ENCODE assay signal across 8 mouse cellular contexts in the genomic region with DNA sequence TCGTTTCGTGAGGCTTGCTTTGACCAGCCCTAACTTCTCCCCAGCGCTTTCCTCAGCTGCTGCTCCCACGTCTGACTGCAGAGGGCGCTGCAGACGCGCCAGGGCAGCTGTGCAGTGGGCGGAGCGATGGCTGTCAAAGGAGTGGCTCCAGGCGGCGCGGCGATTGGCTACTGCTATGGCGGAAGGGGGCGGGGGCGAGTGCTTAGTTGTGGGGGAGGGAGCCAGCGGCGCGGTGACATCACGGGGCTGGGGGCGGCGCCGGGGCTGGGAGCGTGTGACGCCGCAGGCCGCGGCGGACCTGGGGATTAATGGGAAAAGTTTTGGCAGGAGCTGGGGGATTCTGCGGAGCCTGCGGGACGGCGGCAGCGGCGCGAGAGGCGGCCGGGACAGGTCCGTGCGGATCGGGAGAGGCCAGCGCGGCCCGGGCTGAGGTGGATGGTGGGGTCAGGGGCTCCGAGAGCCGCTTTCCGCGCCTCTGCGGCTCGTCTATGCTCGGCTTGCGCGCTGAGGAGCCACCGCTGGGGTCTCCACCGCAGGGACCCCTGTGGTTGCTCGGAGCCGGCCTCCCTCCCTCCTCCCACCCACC. TPM values are rescaled to one million over a fixed set of nuclear protein-coding genes. Genes with fewer than 3 reads are reported as not detected.
DNase-seq lines count a peak whose midpoint lies in the region; ATAC-seq and TF ChIP-seq lines count a peak whose summit lies in the region.

A gene (plus strand): TSS at position 226 of the 586 bp plus-strand sequence.

- no peaks in the 10 kb centered on the region for H3K9me3 ChIP-seq in CH12.LX (replicated peaks; ENCODE audit: low read length)
- H3K9me3 ChIP-seq in forebrain, embryonic 12.5 days = no peaks in the 10 kb centered on the region
- no peaks in the 10 kb centered on the region for H3K9me3 ChIP-seq in heart, postnatal 0 days (replicated peaks; ENCODE audit: control insufficient read depth, low read length)
- no peaks in the 10 kb centered on the region for H3K9me3 ChIP-seq in liver, embryonic 16.5 days (replicated peaks; ENCODE audit: control insufficient read depth, low read length)
- H3K9me3 ChIP-seq in neural tube, embryonic 13.5 days = no peaks in the 10 kb centered on the region

- H3K4me3 ChIP-seq in CH12.LX (replicated peaks in 1 of 3; ENCODE audit: low read depth in 2 of 3, low read length in 2 of 3, poor library complexity in 1 of 3) = peak within 1 kb of the TSS; percentile 80 to 92 (median 88)
- H3K4me3 ChIP-seq in forebrain, embryonic 12.5 days (replicated peaks) = peak within 1 kb of the TSS; percentile 78
- H3K4me3 ChIP-seq in heart, postnatal 0 days (ENCODE audit: low read depth, low read length) = peak within 1 kb of the TSS; percentile 91
- H3K4me3 ChIP-seq in liver, embryonic 16.5 days (ENCODE audit: low read depth, low read length) = peak within 1 kb of the TSS; percentile 86
- peak within 1 kb of the TSS; percentile 73 for H3K4me3 ChIP-seq in neural tube, embryonic 13.5 days
- peak within 1 kb of the TSS; percentile 94 for H3K4me3 ChIP-seq in testis, adult 2 months (ENCODE audit: control insufficient read depth, low read depth, low read length)

- H3K79me2 ChIP-seq in CH12.LX (replicated peaks; ENCODE audit: control insufficient read depth, extremely low read depth, insufficient read depth, poor library complexity, severe bottlenecking) = peaks cover 14% of the 10 kb centered on the region; the same call in 1 of the 2 replicates

- dilution Hi-C loops in CH12.LX (cut with MboI; ENCODE audit: extremely low pct_ligation_motif_present, extremely low pct_unique_long_range_greater_than_20kb, low sequenced_read_pairs) = no loop called here

- peaks cover 5 to 40% of the 10 kb centered on the region in 2 experiments for H3K4me1 ChIP-seq in CH12.LX (ENCODE audit: control insufficient read depth in 1 of 2, insufficient read depth in 2 of 2)
- H3K4me1 ChIP-seq in forebrain, embryonic 12.5 days = peaks cover 14% of the 10 kb centered on the region
- H3K4me1 ChIP-seq in heart, postnatal 0 days (ENCODE audit: control insufficient read depth, insufficient read depth) = no peaks in the 10 kb centered on the region; the same call in 1 of the 2 replicates
- peaks cover 34% of the 10 kb centered on the region for H3K4me1 ChIP-seq in liver, embryonic 16.5 days (ENCODE audit: control insufficient read depth, low read depth, low read length)
- peaks cover 39% of the 10 kb centered on the region for H3K4me1 ChIP-seq in neural tube, embryonic 13.5 days (replicated peaks)
- peaks cover 7% of the 10 kb centered on the region for H3K4me1 ChIP-seq in testis, adult 2 months (ENCODE audit: control insufficient read depth, insufficient read depth, low read length)

- TF ChIP-seq CTCF in CH12.LX (conservative IDR thresholded peaks at IDR 0.05 in 1 of 2, IDR thresholded peaks at IDR 0.05 in 1 of 2; ENCODE audit: low read depth in 2 of 2, low read length in 2 of 2) = peak; percentile 34 to 97; a peak in 2 of 4 replicates
- TF ChIP-seq CTCF in heart, postnatal 0 days (IDR thresholded peaks at IDR 0.05; ENCODE audit: low read depth) = peak; percentile 100
- TF ChIP-seq CTCF in testis, adult 2 months (IDR thresholded peaks at IDR 0.05; ENCODE audit: control insufficient read depth, insufficient read depth, insufficient replicate concordance, low read depth, low read length) = peak; percentile 99

- peak; percentile 85 for TF ChIP-seq RAD21 in CH12.LX (IDR thresholded peaks at IDR 0.05; ENCODE audit: low read depth, low read length)

- H3K9ac ChIP-seq in CH12.LX (ENCODE audit: insufficient read depth, low read depth) = peak within 1 kb of the TSS; percentile 87
- peak within 1 kb of the TSS; percentile 85 for H3K9ac ChIP-seq in forebrain, embryonic 12.5 days
- H3K9ac ChIP-seq in heart, postnatal 0 days (replicated peaks; ENCODE audit: low read depth, low read length) = peak within 1 kb of the TSS; percentile 95
- peak within 1 kb of the TSS; percentile 93 for H3K9ac ChIP-seq in liver, embryonic 16.5 days (ENCODE audit: low read depth, low read length)
- H3K9ac ChIP-seq in neural tube, embryonic 13.5 days = peak within 1 kb of the TSS; percentile 80

- peak; percentile 96 for DNase-seq in CH12.LX (ENCODE audit: extremely low read depth)
- peak; percentile 94 for DNase-seq in c-Kit-positive CD71-positive TER-119-negative erythroid progenitor cells, embryonic 14.5 days (ENCODE audit: low read depth)
- peak; percentile 99 for DNase-seq in heart, postnatal 0 days (ENCODE audit: low spot score)
- DNase-seq in kidney, postnatal 4 days = peak; percentile 100

- no peak; the same call in 1 of the 2 replicates for TF ChIP-seq EP300 in CH12.LX (IDR thresholded peaks at IDR 0.05; ENCODE audit: low read length)
- no peak for TF ChIP-seq EP300 in heart, postnatal 0 days (IDR thresholded peaks at IDR 0.05; ENCODE audit: low read depth)

- in situ Hi-C loops in CH12.LX (cut with MboI; ENCODE audit: low pct_ligation_motif_present, low pct_unique_long_range_greater_than_20kb, low sequenced_read_pairs) = loop anchor here (5.0 kb wide), 1 partner anchor 75 kb away; no protein-coding TSS in a partner anchor

- H3K4me2 ChIP-seq in CH12.LX (ENCODE audit: insufficient read depth, low read depth, poor library complexity, severe bottlenecking) = peak within 1 kb of the TSS; percentile 94
- peak within 1 kb of the TSS; percentile 91 for H3K4me2 ChIP-seq in forebrain, embryonic 12.5 days
- peak within 1 kb of the TSS; percentile 88 for H3K4me2 ChIP-seq in heart, postnatal 0 days (ENCODE audit: low read depth, low read length)
- H3K4me2 ChIP-seq in liver, embryonic 16.5 days (ENCODE audit: low read depth, low read length) = peak within 1 kb of the TSS; percentile 92
- peak within 1 kb of the TSS; percentile 81 for H3K4me2 ChIP-seq in neural tube, embryonic 13.5 days

- TF ChIP-seq POLR2A in CH12.LX (IDR thresholded peaks at IDR 0.05; ENCODE audit: low read depth, low read length) = peak; percentile 74
- TF ChIP-seq POLR2A in testis, adult 2 months (IDR thresholded peaks at IDR 0.05; ENCODE audit: control insufficient read depth, low read depth, low read length) = no peak

- H3K36me3 ChIP-seq in CH12.LX (replicated peaks in 1 of 2; ENCODE audit: control insufficient read depth in 1 of 2, insufficient read depth in 1 of 2, low read length in 1 of 2) = peaks cover 24 to 61% of the 10 kb centered on the region in 2 experiments
- H3K36me3 ChIP-seq in forebrain, embryonic 12.5 days (replicated peaks) = no peaks in the 10 kb centered on the region; the same call in 1 of the 2 replicates
- H3K36me3 ChIP-seq in heart, postnatal 0 days (replicated peaks; ENCODE audit: control insufficient read depth, insufficient read depth, low read length) = 0 out of 2 replicates have a peak, but pooled peaks cover 8% of the 10 kb centered on the region
- no peaks in the 10 kb centered on the region for H3K36me3 ChIP-seq in liver, embryonic 16.5 days (ENCODE audit: control insufficient read depth, insufficient read depth)
- no peaks in the 10 kb centered on the region for H3K36me3 ChIP-seq in neural tube, embryonic 13.5 days
- no peaks in the 10 kb centered on the region for H3K36me3 ChIP-seq in testis, adult 2 months (ENCODE audit: control insufficient read depth, insufficient read depth, low read length)

- no peak within 1 kb of the TSS for H3K27ac ChIP-seq in CH12.LX (ENCODE audit: insufficient read depth, low read depth)
- H3K27ac ChIP-seq in forebrain, embryonic 12.5 days = peak within 1 kb of the TSS; percentile 61
- peak within 1 kb of the TSS; percentile 87 for H3K27ac ChIP-seq in heart, postnatal 0 days (ENCODE audit: low read depth)
- H3K27ac ChIP-seq in liver, embryonic 16.5 days (ENCODE audit: low read length) = peak within 1 kb of the TSS; percentile 62
- H3K27ac ChIP-seq in neural tube, embryonic 13.5 days (replicated peaks) = peak within 1 kb of the TSS; percentile 59; the same call in 1 of the 2 replicates
- H3K27ac ChIP-seq in testis, adult 2 months (ENCODE audit: control insufficient read depth, insufficient read depth, low read depth, low read length) = no peak within 1 kb of the TSS

- peak; percentile 96 for ATAC-seq in forebrain, embryonic 12.5 days (ENCODE audit: low FRiP score)
- ATAC-seq in heart, postnatal 0 days (ENCODE audit: insufficient read depth, low read depth) = peak; percentile 98
- ATAC-seq in liver, embryonic 16.5 days (ENCODE audit: low read depth) = peak; percentile 96
- ATAC-seq in neural tube, embryonic 13.5 days (ENCODE audit: low read depth) = peak; percentile 94

- no peaks in the 10 kb centered on the region for H3K27me3 ChIP-seq in CH12.LX (replicated peaks)
- peaks cover 10% of the 10 kb centered on the region; the same call in 1 of the 2 replicates for H3K27me3 ChIP-seq in forebrain, embryonic 12.5 days
- H3K27me3 ChIP-seq in heart, postnatal 0 days (ENCODE audit: control insufficient read depth, insufficient read depth, low read length) = no peaks in the 10 kb centered on the region
- no peaks in the 10 kb centered on the region for H3K27me3 ChIP-seq in liver, embryonic 16.5 days (ENCODE audit: control insufficient read depth, insufficient read depth, low read depth, low read length)
- no peaks in the 10 kb centered on the region for H3K27me3 ChIP-seq in neural tube, embryonic 13.5 days
- no peaks in the 10 kb centered on the region for H3K27me3 ChIP-seq in testis, adult 2 months (ENCODE audit: control insufficient read depth, insufficient read depth, low read length)

- WGBS in forebrain, embryonic 12.5 days = under 1% methylated on average over 57 of the region's 57 CpGs
- WGBS in heart, postnatal 0 days = under 1% methylated on average over 31 of the region's 57 CpGs
- WGBS in liver, embryonic 16.5 days (ENCODE audit: insufficient replicate concordance) = under 1% methylated on average over 52 of the region's 57 CpGs
- WGBS in neural tube, embryonic 13.5 days = under 1% methylated on average over 57 of the region's 57 CpGs

TF ChIP-seq in CH12.LX, 34 proteins besides CTCF, POLR2A, EP300 and RAD21 (continues in another document):
- no peak for TF ChIP-seq USF2 (conservative IDR thresholded peaks at IDR 0.05; ENCODE audit: low read depth, low read length)
- no peak for TF ChIP-seq ZNF384 (IDR thresholded peaks at IDR 0.05; ENCODE audit: low read depth, low read length)
- no peak for TF ChIP-seq JUND (conservative IDR thresholded peaks at IDR 0.05; ENCODE audit: low read depth, low read length)
- no peak for TF ChIP-seq TCF12 (IDR thresholded peaks at IDR 0.05; ENCODE audit: low read depth, low read length)
- no peak for TF ChIP-seq RCOR1 (conservative IDR thresholded peaks at IDR 0.05; ENCODE audit: low read depth, low read length)

RNA-seq across cellular contexts. Expression of the gene that starts here (rescaled TPM):
- total RNA-seq in CH12.LX (2012; rRNA removed) (4.1 and 7.3 TPM in 2 replicates), CH12.LX (2014; rRNA removed) (1.8 and 2.9 TPM in 2 replicates)
- polyA plus RNA-seq in CH12.LX (2012; ENCODE audit: insufficient read length, low read depth) = 12.7 and 15.5 TPM in 2 replicates
- 1.4 and 1.6 TPM in 2 replicates for polyA plus RNA-seq in forebrain, embryonic 12.5 days (2016; fragmentation: Nextera tagmentation; extraction: Ambion mirVana)
- 6.6 and 23.1 TPM in 2 replicates for total RNA-seq in heart, postnatal 0 days (2014; rRNA removed; ENCODE audit: low replicate concordance)
- 0.99 and 1.4 TPM in 2 replicates for polyA plus RNA-seq in heart, postnatal 0 days (2015; fragmentation: Nextera tagmentation; extraction: Ambion mirVana)
- polyA plus RNA-seq in liver, embryonic 16.5 days (2015; fragmentation: Nextera tagmentation; extraction: Ambion mirVana) = 0.62 and 0.77 TPM in 2 replicates
- polyA plus RNA-seq in neural tube, embryonic 13.5 days (2015; fragmentation: Nextera tagmentation; extraction: Ambion mirVana) = 1.4 and 2.6 TPM in 2 replicates
- 3.1 and 4.1 TPM in 2 replicates for polyA plus RNA-seq in testis, adult 2 months (2012; rRNA removed)

Comparison
In these comparisons a context has a peak if more than half of its experiments do, and no peak if none do; other contexts are left out.
1. Peak in ATAC-seq, H3K4me3 ChIP-seq, H3K27ac ChIP-seq, H3K9ac ChIP-seq and H3K4me2 ChIP-seq in liver, embryonic 16.5 days; RNA of the gene not detected or under 1 TPM.
2. H3K27ac ChIP-seq: peak in forebrain, embryonic 12.5 days (single experiment), heart, postnatal 0 days (single experiment) and neural tube, embryonic 13.5 days (single experiment); none in CH12.LX (single experiment) and testis, adult 2 months (single experiment).
3. Peak in every context shown above with its lines, with median percentiles within 50 percentile points of each other: DNase-seq, H3K4me2 ChIP-seq, H3K4me3 ChIP-seq, H3K9ac ChIP-seq, CTCF ChIP-seq and ATAC-seq.